Mouse (Mus musculus): Measurements from ENCODE around the gene Gm6370.
A peak's percentile ranks its signal among the peaks of the same experiment; 100 is the strongest.
"Not testable (repeated sequence)": the region's sequence is repeated elsewhere in the genome, so short reads cannot be mapped to it uniquely, and the experiment has no call there.

DNA sequence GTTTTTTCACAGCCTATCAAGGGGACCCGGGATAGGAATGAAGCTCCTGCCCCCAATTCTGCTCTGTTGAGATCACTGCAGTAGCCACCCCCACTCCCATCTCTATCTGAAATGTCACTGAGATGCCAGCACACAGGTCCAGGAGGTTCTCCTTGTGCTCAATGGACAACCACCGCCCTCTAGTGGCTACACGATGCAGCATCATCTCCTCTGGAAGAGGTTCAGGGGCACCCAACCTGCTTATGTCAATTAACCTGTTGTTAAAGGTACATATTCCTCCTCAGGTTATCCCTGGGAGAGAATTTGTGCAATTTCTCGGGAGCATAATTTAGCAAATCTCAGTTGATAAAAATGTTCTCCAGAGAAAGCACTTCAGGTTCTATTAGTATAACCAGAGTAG is 2.2 kb upstream of the Gm6370 start:
- TF ChIP-seq CTCF (IDR thresholded peaks at IDR 0.05; ENCODE audit: low read depth) = peak; percentile 45
- not testable (repeated sequence) for TF ChIP-seq EP300 (IDR thresholded peaks at IDR 0.05; ENCODE audit: low read depth)

Data from liver, embryonic 14.5 days (tissue).